Mouse (Mus musculus) stomach, postnatal 0 days (tissue): ENCODE measurements at regions not wholly inside any gene's neighbourhood (a gene's known extent, or its start where the extent isn't known, plus 50 kb on each side); places are given as distances from the start of the nearest gene placed in this dataset.

Experiments
- ATAC-seq: fragments of 200-750 bp; cut with Nextera tagmentation; 2 replicates; pipeline ENCODE4 v1.8.0; 2017; ENCODE audit not compliant: low FRiP score, low TSS enrichment
- DNase-seq: peaks from one replicate; pipeline ENCODE4 v3.0.0-alpha.2; 2016; ENCODE audit warnings: low spot score
- H3K27ac ChIP-seq: fragments of 300-500 bp; sonication (generic); replicated peaks from 2 replicates; pipeline ENCODE4 v1.5.1; 2014; ENCODE audit warnings: mild to moderate bottlenecking, control low read depth
- H3K27me3 ChIP-seq: fragments of 300-500 bp; sonication (generic); 2 replicates; pipeline ENCODE4 v1.6.1; 2014; ENCODE audit warnings: low read length; ENCODE audit not compliant: control insufficient read depth, insufficient read depth
- H3K36me3 ChIP-seq: fragments of 300-500 bp; sonication (generic); 2 replicates; pipeline ENCODE4 v1.6.1; 2014; ENCODE audit warnings: low read length, mixed read lengths; ENCODE audit not compliant: control insufficient read depth, insufficient read depth
- H3K4me1 ChIP-seq: fragments of 300-500 bp; sonication (generic); replicated peaks from 2 replicates; pipeline ENCODE4 v1.6.1; 2014; ENCODE audit warnings: antibody characterized with exemption; ENCODE audit not compliant: control insufficient read depth, insufficient read depth
- H3K4me2 ChIP-seq: fragments of 300-500 bp; sonication (generic); replicated peaks from 2 replicates; pipeline ENCODE4 v1.6.1; 2014; ENCODE audit warnings: low read depth, mild to moderate bottlenecking, control low read depth, moderate library complexity
- H3K4me3 ChIP-seq: fragments of 300-500 bp; sonication (generic); 2 replicates; pipeline ENCODE4 v1.5.1; 2014; ENCODE audit warnings: low read depth, low read length, control low read depth
- H3K9ac ChIP-seq: fragments of 300-500 bp; sonication (generic); 2 replicates; pipeline ENCODE4 v1.6.1; 2014; ENCODE audit warnings: mild to moderate bottlenecking, low read length, control low read depth, mixed read lengths
- H3K9me3 ChIP-seq: fragments of 300-500 bp; sonication (generic); 2 replicates; pipeline ENCODE4 v1.6.1; 2016; ENCODE audit warnings: low read length; ENCODE audit not compliant: control insufficient read depth
- CTCF ChIP-seq: IDR thresholded peaks from 2 replicates; pipeline ENCODE4 v1.5.1; 2016; ENCODE audit warnings: antibody characterized with exemption, low read depth, mild to moderate bottlenecking, moderate library complexity
- EP300 ChIP-seq: optimal IDR thresholded peaks from 2 replicates; pipeline ENCODE3; 2016; ENCODE audit warnings: antibody characterized with exemption
- WGBS: fragments of 180-500 bp; shearing (Covaris S2); extraction: QIAGEN DNeasy Blood & Tissue Kit; methylation state at CpG from one replicate; pipeline ENCODE4 v1.1.7; 2014; 5-methylcytosine and 5-hydroxymethylcytosine counted together

GRCm38 (mm10) chr3:60765079-60765478, 237.5 kb upstream of the P2ry1 start:
- Histone ChIP-seq H3K27ac (no peak overlapping the region), H3K9me3 (no peaks in the 10 kb centered on the region), H3K27me3 (no peaks in the 10 kb centered on the region), H3K36me3 (no peaks in the 10 kb centered on the region), H3K4me2 (no peak overlapping the region), H3K4me1 (no peaks in the 10 kb centered on the region), H3K9ac (no peak overlapping the region), H3K4me3 (no peak overlapping the region)
- ATAC-seq = no peak
- TF ChIP-seq EP300 (no peak), CTCF (peak; percentile 53)
- DNase-seq = no peak
- 54% methylated on average over 4 of the region's 4 CpGs for WGBS

- H3K9me3 ChIP-seq = no peaks in the 10 kb centered on the region
- H3K4me1 ChIP-seq = no peaks in the 10 kb centered on the region
- no peak overlapping the region for H3K9ac ChIP-seq
- H3K36me3 ChIP-seq = no peaks in the 10 kb centered on the region
- no peak for DNase-seq
- H3K4me3 ChIP-seq = no peak overlapping the region
- no peak for TF ChIP-seq EP300
- TF ChIP-seq CTCF = no peak
- no peak overlapping the region for H3K4me2 ChIP-seq
- no peak overlapping the region for H3K27ac ChIP-seq
- H3K27me3 ChIP-seq = no peaks in the 10 kb centered on the region
- no peak for ATAC-seq
These were observed 233.6 kb upstream of the P2ry1 start for GRCm38 (mm10) chr3:60768996-60769395.

GRCm38 (mm10) chr3:60771866-60772265, 230.7 kb upstream of the P2ry1 start:
- H3K27me3 ChIP-seq = no peaks in the 10 kb centered on the region
- TF ChIP-seq EP300 (no peak), CTCF (no peak)
- no peak for DNase-seq
- H3K4me2 ChIP-seq = no peak overlapping the region
- no peak overlapping the region for H3K4me3 ChIP-seq
- ATAC-seq = no peak
- no peak overlapping the region for H3K9ac ChIP-seq
- H3K27ac ChIP-seq = no peak overlapping the region
- WGBS = 68% methylated on average over 4 of the region's 4 CpGs
- no peaks in the 10 kb centered on the region for H3K4me1 ChIP-seq
- no peaks in the 10 kb centered on the region for H3K9me3 ChIP-seq
- H3K36me3 ChIP-seq = no peaks in the 10 kb centered on the region

- no peak for ATAC-seq
- Histone ChIP-seq H3K4me1 (no peaks in the 10 kb centered on the region), H3K36me3 (no peaks in the 10 kb centered on the region), H3K4me2 (no peak overlapping the region), H3K9ac (no peak overlapping the region), H3K27me3 (no peaks in the 10 kb centered on the region), H3K4me3 (no peak overlapping the region), H3K9me3 (no peaks in the 10 kb centered on the region), H3K27ac (no peak overlapping the region)
- WGBS = 36% methylated on average over 3 of the region's 3 CpGs
- no peak for TF ChIP-seq EP300
- no peak for DNase-seq
These were observed 229.2 kb upstream of the P2ry1 start for GRCm38 (mm10) chr3:60773383-60773782.

- no peak overlapping the region for H3K9ac ChIP-seq
- no peak for DNase-seq
- no peak overlapping the region for H3K4me3 ChIP-seq
- no peaks in the 10 kb centered on the region for H3K27me3 ChIP-seq
- no peaks in the 10 kb centered on the region for H3K36me3 ChIP-seq
- TF ChIP-seq CTCF (0 out of 2 replicates have a peak, but pooled peaks have one; percentile 3), EP300 (no peak)
- H3K9me3 ChIP-seq = no peaks in the 10 kb centered on the region
- peak; percentile 47; the same call in 1 of the 2 replicates for ATAC-seq
- 51% methylated on average over 9 of the region's 9 CpGs for WGBS
- no peak overlapping the region for H3K27ac ChIP-seq
- no peak overlapping the region for H3K4me2 ChIP-seq
- H3K4me1 ChIP-seq = no peaks in the 10 kb centered on the region
These were observed 217.3 kb upstream of the P2ry1 start for GRCm38 (mm10) chr3:60785137-60785875.

DNA sequence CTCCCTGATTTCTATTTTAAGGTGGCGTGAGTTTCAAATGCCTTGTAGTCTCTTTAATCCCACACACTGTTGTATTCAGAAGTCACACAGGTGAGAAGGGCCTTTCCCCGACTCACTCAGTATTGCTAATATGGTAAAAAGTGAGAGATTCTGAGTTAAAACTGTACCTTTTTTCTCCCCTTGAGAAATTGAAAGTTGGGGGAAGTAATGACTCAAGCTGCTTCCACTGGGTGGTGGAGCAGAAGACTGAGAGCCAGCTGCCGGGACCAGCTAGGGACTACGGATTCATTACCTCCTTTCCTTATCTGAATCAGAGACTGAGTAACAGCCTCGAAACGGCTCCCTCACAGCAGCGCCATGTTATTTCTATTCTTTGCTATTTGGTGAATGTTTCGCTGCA, 214.6 kb upstream of the P2ry1 start:
- Histone ChIP-seq H3K9ac (no peak overlapping the region), H3K4me1 (no peaks in the 10 kb centered on the region), H3K27ac (no peak overlapping the region), H3K27me3 (no peaks in the 10 kb centered on the region), H3K4me2 (no peak overlapping the region), H3K36me3 (no peaks in the 10 kb centered on the region), H3K9me3 (no peaks in the 10 kb centered on the region), H3K4me3 (no peak overlapping the region)
- TF ChIP-seq EP300 = no peak
- no peak for TF ChIP-seq CTCF
- WGBS = 82% methylated on average over 8 of the region's 8 CpGs
- DNase-seq = no peak
- no peak for ATAC-seq
